Mouse (Mus musculus) MEL (cell line): ENCODE data around the gene Gprc5a. TPM values are rescaled to one million over a fixed set of nuclear protein-coding genes. Genes with fewer than 3 reads are reported as not detected.

Source experiments
- DNase-seq: peaks from one replicate; pipeline ENCODE4 v3.0.0; 2011; ENCODE audit warnings: low read depth, low spot score
- H3K27ac ChIP-seq: 2 replicates; pipeline ENCODE4 v1.5.1; 2012; ENCODE audit warnings: low read depth, mild to moderate bottlenecking, control low read depth, low read length, moderate library complexity; ENCODE audit not compliant: control insufficient read depth
- H3K27me3 ChIP-seq, 2 experiments: fragments of 150-350 bp in 1 of 2; sonication (generic) in 1 of 2; 2 replicates each; pipeline ENCODE4 v1.6.1; 2012; ENCODE audit warnings: low read length in 2 of 2, mild to moderate bottlenecking in 2 of 2, improper control_type of control experiment in 1 of 2, moderate library complexity in 1 of 2; ENCODE audit not compliant: insufficient read depth in 2 of 2, control insufficient read depth in 1 of 2
- H3K36me3 ChIP-seq, 2 experiments: 2 replicates each; pipeline ENCODE4 v1.6.1; 2012 to 2014; ENCODE audit warnings: low read length in 2 of 2, improper control_type of control experiment in 1 of 2, inconsistent platforms in 1 of 2, mild to moderate bottlenecking in 1 of 2; ENCODE audit not compliant: insufficient read depth in 2 of 2, control insufficient read depth in 1 of 2
- H3K4me1 ChIP-seq, 2 experiments: fragments of 150-350 bp in 1 of 2; sonication (generic) in 1 of 2; 2 replicates each; pipeline ENCODE4 v1.6.1; 2012; ENCODE audit warnings: low read length in 2 of 2, improper control_type of control experiment in 1 of 2, mild to moderate bottlenecking in 1 of 2; ENCODE audit not compliant: insufficient read depth in 2 of 2, control insufficient read depth in 1 of 2
- H3K4me3 ChIP-seq, 2 experiments: fragments of 150-350 bp in 1 of 2; sonication (generic) in 1 of 2; 2 replicates each; pipeline ENCODE4 v1.5.1; 2012; ENCODE audit warnings: low read depth in 2 of 2, low read length in 2 of 2, mild to moderate bottlenecking in 2 of 2, moderate library complexity in 2 of 2, control low read depth in 1 of 2, improper control_type of control experiment in 1 of 2; ENCODE audit not compliant: control insufficient read depth in 1 of 2, insufficient read depth in 1 of 2
- H3K79me2 ChIP-seq: 2 replicates; pipeline ENCODE4 v1.6.1; 2012; ENCODE audit warnings: mild to moderate bottlenecking, low read length, moderate library complexity; ENCODE audit not compliant: control insufficient read depth, poor library complexity, insufficient read depth
- H3K9ac ChIP-seq: 2 replicates; pipeline ENCODE4 v1.6.1; 2012; ENCODE audit warnings: low read depth, mild to moderate bottlenecking, control low read depth, low read length, moderate library complexity; ENCODE audit not compliant: control insufficient read depth, poor library complexity, severe bottlenecking
- H3K9me3 ChIP-seq: fragments of 150-350 bp; sonication (generic); replicated peaks from 2 replicates; pipeline ENCODE4 v1.6.1; 2012; ENCODE audit warnings: mild to moderate bottlenecking, low read length, improper control_type of control experiment, moderate library complexity; ENCODE audit not compliant: insufficient read depth
- CHD2 ChIP-seq: IDR thresholded peaks from 2 replicates; pipeline ENCODE4 v1.6.1; 2011; ENCODE audit warnings: low read length, improper control_type of control experiment
- CTCF ChIP-seq, 3 experiments: IDR thresholded peaks in 2 of 3; conservative IDR thresholded peaks in 1 of 3; 2 replicates each; pipeline ENCODE4 v1.5.1; 2011 to 2012; ENCODE audit warnings: low read length in 3 of 3, low read depth in 2 of 3, mild to moderate bottlenecking in 2 of 3, improper control_type of control experiment in 1 of 3, inconsistent platforms in 1 of 3, mixed read lengths in 1 of 3, moderate library complexity in 1 of 3; ENCODE audit not compliant: control insufficient read depth in 1 of 3, insufficient read depth in 1 of 3, poor library complexity in 1 of 3, severe bottlenecking in 1 of 3
- ELF1 ChIP-seq: IDR thresholded peaks from 2 replicates; pipeline ENCODE4 v1.6.1; 2014; ENCODE audit warnings: low read depth, mild to moderate bottlenecking, inconsistent platforms, low read length, improper control_type of control experiment, moderate library complexity
- ETS1 ChIP-seq: IDR thresholded peaks from 2 replicates; pipeline ENCODE4 v1.6.1; 2012; ENCODE audit warnings: low read depth, mild to moderate bottlenecking, inconsistent platforms, low read length, improper control_type of control experiment, moderate library complexity
- GABPA ChIP-seq: IDR thresholded peaks from 2 replicates; pipeline ENCODE4 v1.6.1; 2012; ENCODE audit warnings: low read depth, mild to moderate bottlenecking, inconsistent platforms, low read length, improper control_type of control experiment, moderate library complexity
- GATA1 ChIP-seq: IDR thresholded peaks from 2 replicates; pipeline ENCODE4 v1.6.1; 2011; ENCODE audit warnings: low read depth, low read length, improper control_type of control experiment
- MAZ ChIP-seq: IDR thresholded peaks from 2 replicates; pipeline ENCODE4 v1.6.1; 2012; ENCODE audit warnings: low read depth, mild to moderate bottlenecking, inconsistent platforms, low read length, improper control_type of control experiment
- MXI1 ChIP-seq: IDR thresholded peaks from 2 replicates; pipeline ENCODE4 v1.6.1; 2011; ENCODE audit warnings: mild to moderate bottlenecking, low read depth, low read length, improper control_type of control experiment
- POLR2A ChIP-seq, 2 experiments: IDR thresholded peaks; 2 replicates each; pipeline ENCODE4 v1.6.1; 2011 to 2012; ENCODE audit warnings: low read length in 2 of 2, mild to moderate bottlenecking in 2 of 2, control low read depth in 1 of 2, improper control_type of control experiment in 1 of 2, low read depth in 1 of 2, moderate library complexity in 1 of 2; ENCODE audit not compliant: control insufficient read depth in 1 of 2, insufficient read depth in 1 of 2, poor library complexity in 1 of 2
- POLR2AphosphoS2 ChIP-seq: IDR thresholded peaks from 2 replicates; pipeline ENCODE4 v1.6.1; 2011; ENCODE audit warnings: low read length, improper control_type of control experiment
- POLR2AphosphoS5 ChIP-seq: IDR thresholded peaks from 2 replicates; pipeline ENCODE4 v1.6.1; 2012; ENCODE audit warnings: low read depth, borderline replicate concordance, mild to moderate bottlenecking, inconsistent platforms, low read length, moderate library complexity, mixed read lengths
- RAD21 ChIP-seq: IDR thresholded peaks from 2 replicates; pipeline ENCODE4 v1.6.1; 2011; ENCODE audit warnings: mild to moderate bottlenecking, low read depth, low read length, improper control_type of control experiment
- RCOR1 ChIP-seq: IDR thresholded peaks from 2 replicates; pipeline ENCODE4 v1.6.1; 2012; ENCODE audit warnings: low read depth, mild to moderate bottlenecking, inconsistent platforms, low read length, improper control_type of control experiment
- SMC3 ChIP-seq: IDR thresholded peaks from 2 replicates; pipeline ENCODE4 v1.6.1; 2011; ENCODE audit warnings: low read depth, low read length, improper control_type of control experiment
- USF1 ChIP-seq: IDR thresholded peaks from 2 replicates; pipeline ENCODE4 v1.6.1; 2014; ENCODE audit warnings: low read depth, mild to moderate bottlenecking, inconsistent platforms, low read length, improper control_type of control experiment, moderate library complexity
- ZC3H11A ChIP-seq: IDR thresholded peaks from 2 replicates; pipeline ENCODE4 v1.6.1; 2012; ENCODE audit warnings: low read depth, mild to moderate bottlenecking, inconsistent platforms, low read length, improper control_type of control experiment
- ZNF384 ChIP-seq: IDR thresholded peaks from 2 replicates; pipeline ENCODE4 v1.6.1; 2012; ENCODE audit warnings: low read depth, mild to moderate bottlenecking, inconsistent platforms, low read length, improper control_type of control experiment
- polyA plus RNA-seq, 2 experiments: library from polyadenylated mRNA; stranded (reverse) in 1 of 2; unstranded in 1 of 2; fragments of >175 nt in 1 of 2; fragments of >200 nt in 1 of 2; gene quantifications; 2 replicates each; pipeline versions ENCODE4 v1.2.1 to v1.2.4; 2012; ENCODE audit warnings: low replicate concordance in 2 of 2, low read depth in 1 of 2; ENCODE audit not compliant: insufficient read length in 2 of 2, insufficient read depth in 1 of 2, missing spikeins in 1 of 2
- total RNA-seq: library from RNA; depleted of rRNA; stranded (reverse); fragments of 300-350 nt; gene quantifications from 2 replicates; pipeline ENCODE4 v1.2.3, GENCODE M21; 2012

Gene Gprc5a
- total and polyA plus RNA-seq, 3 experiments = 0.06 TPM; not detected in 2

DNA sequence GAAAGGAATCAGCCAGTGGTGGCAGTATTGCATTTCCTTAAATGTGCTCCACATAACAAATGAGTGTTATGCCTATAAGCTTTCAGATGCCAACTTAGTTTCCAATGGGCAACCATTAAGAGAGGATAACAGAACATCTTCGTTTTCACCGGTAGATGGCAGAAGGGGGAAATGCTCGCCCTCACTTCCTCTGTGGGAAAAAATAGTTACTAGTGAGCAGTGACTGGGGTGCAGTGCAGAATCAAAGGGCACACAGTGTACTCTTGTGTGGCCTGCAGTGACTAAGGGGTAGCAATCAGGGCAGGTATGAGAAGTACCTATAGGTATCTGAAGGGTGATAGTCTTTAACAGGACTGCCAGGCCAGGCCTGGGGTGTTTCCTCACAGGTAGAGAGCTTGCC lies 39.2 kb upstream of the Gprc5a start:
- H3K4me1 ChIP-seq = peaks cover 4 to 22% of the 10 kb centered on the region in 2 experiments
- H3K9ac ChIP-seq = no peak overlapping the region
- H3K36me3 ChIP-seq = peaks cover 1 to 18% of the 10 kb centered on the region in 2 experiments; a peak in 3 of 4 replicates
- TF ChIP-seq RAD21 = peak; percentile 39
- peak; percentile 49 for TF ChIP-seq SMC3
- peak; percentile 69 for TF ChIP-seq ZNF384
- no peak for TF ChIP-seq MAZ
- TF ChIP-seq ZC3H11A = 0 out of 2 replicates have a peak, but pooled peaks have one; percentile 13
- peak; percentile 21 to 64 (median 53); a peak in 5 of 6 replicates for TF ChIP-seq CTCF (IDR thresholded peaks at IDR 0.05 in 2 of 3, conservative IDR thresholded peaks at IDR 0.05 in 1 of 3; ENCODE audit: control insufficient read depth in 1 of 3, insufficient read depth in 1 of 3, low read depth in 2 of 3, low read length in 3 of 3, poor library complexity in 1 of 3, severe bottlenecking in 1 of 3)
- TF ChIP-seq ELF1 = no peak
- no peaks in the 10 kb centered on the region for H3K79me2 ChIP-seq
- H3K4me3 ChIP-seq = no peak overlapping the region
- no peaks in the 10 kb centered on the region for H3K9me3 ChIP-seq
- peak; percentile 68 for DNase-seq
- H3K27ac ChIP-seq = no peak overlapping the region
- no peaks in the 10 kb centered on the region for H3K27me3 ChIP-seq

DNA sequence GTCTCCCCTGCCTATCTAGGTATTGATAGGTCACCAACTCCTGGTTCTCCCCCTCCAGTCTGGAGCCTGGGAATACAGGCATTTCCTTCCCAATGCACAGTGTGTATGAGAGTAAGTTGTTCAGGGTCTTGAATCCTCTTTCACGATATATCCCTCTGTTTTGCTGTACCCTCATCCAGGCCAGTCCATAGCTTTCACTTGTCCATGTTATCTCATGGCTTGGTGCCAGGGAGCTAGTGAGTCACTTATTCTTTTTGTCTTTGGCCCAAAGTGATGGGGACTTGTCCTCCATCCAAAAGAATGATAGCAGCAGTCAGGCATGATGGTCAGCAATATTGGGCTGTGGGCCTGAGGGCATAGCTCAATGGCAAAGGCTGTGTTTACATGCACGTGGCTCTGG lies 38.7 kb upstream of the Gprc5a start:
- no peaks in the 10 kb centered on the region for H3K9me3 ChIP-seq
- DNase-seq = peak; percentile 68
- TF ChIP-seq GATA1 (peak; percentile 36; the same call in 1 of the 2 replicates), POLR2A (IDR thresholded peaks at IDR 0.05; ENCODE audit: control insufficient read depth in 1 of 2, insufficient read depth in 1 of 2, low read depth in 1 of 2, low read length in 2 of 2, poor library complexity in 1 of 2) (no peak)
- peaks cover 4 to 22% of the 10 kb centered on the region in 2 experiments for H3K4me1 ChIP-seq
- no peak overlapping the region for H3K27ac ChIP-seq
- no peaks in the 10 kb centered on the region for H3K79me2 ChIP-seq
- no peak overlapping the region for H3K4me3 ChIP-seq
- H3K9ac ChIP-seq = no peak overlapping the region
- H3K27me3 ChIP-seq = no peaks in the 10 kb centered on the region
- H3K36me3 ChIP-seq = peaks cover 1 to 18% of the 10 kb centered on the region in 2 experiments; a peak in 3 of 4 replicates

DNA sequence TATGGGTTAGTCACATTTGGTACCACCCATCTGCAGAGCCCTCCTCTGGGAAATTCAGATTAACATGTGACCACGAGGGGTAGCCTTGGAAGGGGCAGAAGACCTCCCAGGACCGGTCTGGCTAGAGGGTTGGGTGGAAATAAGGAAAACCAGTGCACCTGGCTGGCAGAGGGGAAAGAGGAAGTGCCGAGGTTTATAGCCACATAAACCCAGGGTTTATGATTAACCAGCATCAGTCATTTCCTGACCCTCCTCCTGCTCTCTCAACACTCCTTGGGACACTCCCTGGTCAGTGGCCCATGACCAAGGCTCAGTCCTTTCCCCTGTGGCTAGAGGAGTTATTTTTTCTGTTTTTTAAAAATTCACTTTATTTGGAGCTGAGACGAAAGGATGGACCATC lies 36.2 kb upstream of the Gprc5a start:
- Histone ChIP-seq H3K27ac (no peak overlapping the region), H3K27me3 (no peaks in the 10 kb centered on the region), H3K9me3 (no peaks in the 10 kb centered on the region)

DNA sequence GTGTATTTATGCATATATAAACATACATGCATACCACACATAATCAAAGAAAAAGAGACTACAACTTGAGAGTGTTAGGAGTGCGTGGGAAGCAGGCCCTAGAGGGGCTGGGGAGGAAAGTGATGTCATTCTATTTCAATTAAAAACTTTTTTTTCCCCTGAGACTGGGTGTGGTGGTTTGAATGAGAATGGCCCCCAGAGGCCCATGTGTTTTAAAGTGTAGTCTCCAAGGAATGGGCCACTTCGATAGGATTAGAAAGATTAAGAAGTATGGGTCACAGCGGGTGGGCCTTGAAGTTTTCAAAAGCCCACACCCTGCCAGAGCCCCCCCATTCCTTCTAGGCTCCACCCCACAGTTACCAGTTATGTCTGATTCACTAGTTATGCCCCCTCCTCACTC lies 26.8 kb upstream of the Gprc5a start:
- DNase-seq = no peak
- no peaks in the 10 kb centered on the region for H3K79me2 ChIP-seq
- no peaks in the 10 kb centered on the region for H3K4me1 ChIP-seq
- no peak overlapping the region for H3K27ac ChIP-seq
- H3K9me3 ChIP-seq = no peaks in the 10 kb centered on the region
- H3K36me3 ChIP-seq = no peaks in the 10 kb centered on the region
- H3K9ac ChIP-seq = no peak overlapping the region
- peaks cover 0 to 5% of the 10 kb centered on the region in 2 experiments; a peak in 3 of 4 replicates for H3K27me3 ChIP-seq
- H3K4me3 ChIP-seq = no peak overlapping the region
- TF ChIP-seq GABPA (no peak), CHD2 (no peak), ETS1 (no peak), RCOR1 (no peak), MXI1 (no peak), POLR2AphosphoS5 (no peak), CTCF (IDR thresholded peaks at IDR 0.05 in 2 of 3, conservative IDR thresholded peaks at IDR 0.05 in 1 of 3; ENCODE audit: control insufficient read depth in 1 of 3, insufficient read depth in 1 of 3, low read depth in 2 of 3, low read length in 3 of 3, poor library complexity in 1 of 3, severe bottlenecking in 1 of 3) (no peak), RAD21 (no peak), POLR2AphosphoS2 (no peak), ELF1 (no peak), USF1 (no peak)

More for the DNA sequence above, 36.2 kb upstream of the Gprc5a start:
- no peak for TF ChIP-seq CHD2
- TF ChIP-seq RCOR1 = peak; percentile 88
- DNase-seq = no peak
- Histone ChIP-seq H3K4me1 (peaks cover 4 to 22% of the 10 kb centered on the region in 2 experiments), H3K79me2 (no peaks in the 10 kb centered on the region), H3K9ac (no peak overlapping the region), H3K36me3 (peaks cover 0 to 17% of the 10 kb centered on the region in 2 experiments; a peak in 2 of 4 replicates), H3K4me3 (no peak overlapping the region)
